In the genomic region with DNA sequence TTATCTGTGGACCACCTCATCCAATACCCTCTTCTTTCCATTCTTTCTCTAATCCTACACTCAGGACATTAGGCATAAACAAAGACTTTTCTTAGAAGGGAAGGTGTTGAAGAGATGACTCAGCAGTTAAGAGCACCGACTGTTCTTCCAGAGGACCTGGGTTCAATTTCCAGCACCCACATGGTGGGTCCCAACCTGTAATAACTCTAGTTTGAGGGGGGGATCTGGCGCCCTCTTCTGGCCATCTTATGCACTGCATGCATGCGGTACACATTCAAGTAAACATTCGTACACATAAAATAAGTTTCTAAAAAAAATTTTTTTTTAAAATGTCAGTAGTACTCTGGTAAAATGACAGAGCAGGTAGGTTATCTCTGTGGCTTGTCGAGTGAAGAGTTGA, we compare ENCODE assay signal across 9 mouse cellular contexts.
DNase-seq lines count a peak whose midpoint lies in the region; ATAC-seq lines count a peak whose summit lies in the region.
"Had no signal": no experiment of that assay in that cellular context is flagged by ENCODE, and none has a peak within 500 bp of the region (broad histone marks: within the 10 kb centered on the region; RNA-seq: fewer than 3 reads in every experiment).

No protein-coding gene starts in this region.

- no peaks in the 10 kb centered on the region for H3K9me3 ChIP-seq in hindbrain, embryonic 11.5 days (ENCODE audit: control insufficient read depth, low read length)
- 0 out of 2 replicates have a peak, but pooled peaks cover 2% of the 10 kb centered on the region for H3K9me3 ChIP-seq in hindbrain, embryonic 16.5 days (ENCODE audit: control insufficient read depth, low read length)
- H3K9me3 ChIP-seq in midbrain, embryonic 11.5 days (ENCODE audit: control insufficient read depth, low read length) = no peaks in the 10 kb centered on the region
- no peaks in the 10 kb centered on the region for H3K9me3 ChIP-seq in midbrain, embryonic 10.5 days (replicated peaks)
- H3K9me3 ChIP-seq in hindbrain, embryonic 15.5 days = no peaks in the 10 kb centered on the region
- H3K9me3 ChIP-seq: stomach, embryonic 15.5 days had no signal

- peaks cover 2% of the 10 kb centered on the region; the same call in 1 of the 2 replicates for H3K4me1 ChIP-seq in hindbrain, embryonic 11.5 days (replicated peaks; ENCODE audit: control insufficient read depth, insufficient read depth, low read length)
- H3K4me1 ChIP-seq in hindbrain, embryonic 16.5 days (ENCODE audit: control insufficient read depth, insufficient read depth, low read depth, low read length) = peaks cover 8% of the 10 kb centered on the region
- H3K4me1 ChIP-seq in midbrain, embryonic 11.5 days (ENCODE audit: control insufficient read depth, insufficient read depth, low read length) = no peaks in the 10 kb centered on the region
- peaks cover 51% of the 10 kb centered on the region for H3K4me1 ChIP-seq in midbrain, embryonic 10.5 days
- peaks cover 17% of the 10 kb centered on the region for H3K4me1 ChIP-seq in hindbrain, embryonic 15.5 days (replicated peaks)
- H3K4me1 ChIP-seq: stomach, embryonic 15.5 days had no signal

- no peak overlapping the region for H3K4me2 ChIP-seq in hindbrain, embryonic 11.5 days (replicated peaks; ENCODE audit: low read depth, low read length)
- no peak overlapping the region; the same call in 1 of the 2 replicates for H3K4me2 ChIP-seq in hindbrain, embryonic 16.5 days (ENCODE audit: low read length)
- H3K4me2 ChIP-seq in midbrain, embryonic 11.5 days = no peak overlapping the region
- H3K4me2 ChIP-seq in hindbrain, embryonic 15.5 days = peak overlapping the region; percentile 56; the same call in 1 of the 2 replicates
- H3K4me2 ChIP-seq: stomach, embryonic 15.5 days had no signal

- ATAC-seq in hindbrain, embryonic 11.5 days (ENCODE audit: low FRiP score) = no peak
- ATAC-seq in hindbrain, embryonic 16.5 days = no peak
- no peak for ATAC-seq in midbrain, embryonic 11.5 days (ENCODE audit: low FRiP score)
- no peak for ATAC-seq in hindbrain, embryonic 15.5 days (ENCODE audit: low FRiP score, low read depth)

- H3K27ac ChIP-seq in hindbrain, embryonic 11.5 days (ENCODE audit: low read depth, low read length) = no peak overlapping the region
- H3K27ac ChIP-seq in hindbrain, embryonic 16.5 days (ENCODE audit: low read depth, low read length) = no peak overlapping the region
- H3K27ac ChIP-seq in midbrain, embryonic 11.5 days (ENCODE audit: low read depth, low read length) = no peak overlapping the region
- no peak overlapping the region for H3K27ac ChIP-seq in midbrain, embryonic 10.5 days (replicated peaks)
- peak overlapping the region; percentile 97; the same call in 1 of the 2 replicates for H3K27ac ChIP-seq in hindbrain, embryonic 15.5 days (replicated peaks)
- H3K27ac ChIP-seq: stomach, embryonic 15.5 days had no signal

- WGBS in hindbrain, embryonic 11.5 days = 80% methylated on average over 5 of the region's 5 CpGs
- 80% methylated on average over 5 of the region's 5 CpGs for WGBS in hindbrain, embryonic 16.5 days
- WGBS in midbrain, embryonic 11.5 days = 84% methylated on average over 5 of the region's 5 CpGs
- WGBS in midbrain, embryonic 10.5 days = 78% methylated on average over 5 of the region's 5 CpGs
- 83% methylated on average over 5 of the region's 5 CpGs for WGBS in hindbrain, embryonic 15.5 days

- H3K4me3 ChIP-seq in hindbrain, embryonic 11.5 days (ENCODE audit: low read depth, low read length) = no peak overlapping the region
- H3K4me3 ChIP-seq in hindbrain, embryonic 16.5 days (ENCODE audit: low read length) = no peak overlapping the region
- no peak overlapping the region for H3K4me3 ChIP-seq in midbrain, embryonic 11.5 days (ENCODE audit: low read depth, low read length)
- H3K4me3 ChIP-seq in midbrain, embryonic 10.5 days = no peak overlapping the region
- H3K4me3 ChIP-seq in hindbrain, embryonic 15.5 days = no peak overlapping the region
- H3K4me3 ChIP-seq: stomach, embryonic 15.5 days had no signal

- H3K9ac ChIP-seq in hindbrain, embryonic 11.5 days (ENCODE audit: low read depth, low read length) = no peak overlapping the region
- H3K9ac ChIP-seq in hindbrain, embryonic 16.5 days (ENCODE audit: low read depth, low read length) = no peak overlapping the region
- H3K9ac ChIP-seq in midbrain, embryonic 11.5 days (ENCODE audit: low read length) = no peak overlapping the region
- H3K9ac ChIP-seq in hindbrain, embryonic 15.5 days = no peak overlapping the region
- H3K9ac ChIP-seq: stomach, embryonic 15.5 days had no signal

- DNase-seq in hindbrain, embryonic 11.5 days (ENCODE audit: low spot score) = peak; percentile 16
- peak; percentile 84 for DNase-seq in midbrain, embryonic 11.5 days (ENCODE audit: low spot score, missing footprints)
- DNase-seq in midbrain, embryonic 10.5 days (ENCODE audit: low spot score) = no peak
- peak; percentile 56 for DNase-seq in ES-CJ7 (ENCODE audit: low read depth, low spot score)
- DNase-seq in frontal cortex, postnatal 10 days (ENCODE audit: low spot score in 2 of 2) = no peak
- DNase-seq in frontal cortex, postnatal 36 days (ENCODE audit: low spot score in 2 of 2) = no peak

- no peaks in the 10 kb centered on the region for H3K36me3 ChIP-seq in hindbrain, embryonic 11.5 days (ENCODE audit: control insufficient read depth, insufficient read depth, low read length)
- no peaks in the 10 kb centered on the region for H3K36me3 ChIP-seq in hindbrain, embryonic 16.5 days (ENCODE audit: control insufficient read depth, insufficient read depth, low read length)
- H3K36me3 ChIP-seq in midbrain, embryonic 11.5 days (ENCODE audit: control insufficient read depth, insufficient read depth, low read length) = no peaks in the 10 kb centered on the region
- no peaks in the 10 kb centered on the region for H3K36me3 ChIP-seq in midbrain, embryonic 10.5 days
- H3K36me3 ChIP-seq in hindbrain, embryonic 15.5 days = no peaks in the 10 kb centered on the region
- H3K36me3 ChIP-seq: stomach, embryonic 15.5 days had no signal

- H3K27me3 ChIP-seq in hindbrain, embryonic 11.5 days (ENCODE audit: control insufficient read depth, insufficient read depth, low read length) = no peaks in the 10 kb centered on the region
- no peaks in the 10 kb centered on the region for H3K27me3 ChIP-seq in hindbrain, embryonic 16.5 days (replicated peaks; ENCODE audit: control insufficient read depth, insufficient read depth, low read length)
- H3K27me3 ChIP-seq in midbrain, embryonic 11.5 days (ENCODE audit: control insufficient read depth, insufficient read depth, low read length) = no peaks in the 10 kb centered on the region
- H3K27me3 ChIP-seq in midbrain, embryonic 10.5 days (ENCODE audit: low read depth, poor library complexity, severe bottlenecking) = no peaks in the 10 kb centered on the region
- H3K27me3 ChIP-seq in hindbrain, embryonic 15.5 days = no peaks in the 10 kb centered on the region
- H3K27me3 ChIP-seq: stomach, embryonic 15.5 days had no signal

Comparison
In these comparisons a context has a peak if more than half of its experiments do, and no peak if none do; other contexts are left out.
1. DNase-seq: peak in hindbrain, embryonic 11.5 days (single experiment), midbrain, embryonic 11.5 days (single experiment) and ES-CJ7 (single experiment); none in midbrain, embryonic 10.5 days (single experiment), frontal cortex, postnatal 10 days (0 of 2) and frontal cortex, postnatal 36 days (0 of 2).